ENCODE assay signal across 8 mouse cellular contexts in the genomic region with DNA sequence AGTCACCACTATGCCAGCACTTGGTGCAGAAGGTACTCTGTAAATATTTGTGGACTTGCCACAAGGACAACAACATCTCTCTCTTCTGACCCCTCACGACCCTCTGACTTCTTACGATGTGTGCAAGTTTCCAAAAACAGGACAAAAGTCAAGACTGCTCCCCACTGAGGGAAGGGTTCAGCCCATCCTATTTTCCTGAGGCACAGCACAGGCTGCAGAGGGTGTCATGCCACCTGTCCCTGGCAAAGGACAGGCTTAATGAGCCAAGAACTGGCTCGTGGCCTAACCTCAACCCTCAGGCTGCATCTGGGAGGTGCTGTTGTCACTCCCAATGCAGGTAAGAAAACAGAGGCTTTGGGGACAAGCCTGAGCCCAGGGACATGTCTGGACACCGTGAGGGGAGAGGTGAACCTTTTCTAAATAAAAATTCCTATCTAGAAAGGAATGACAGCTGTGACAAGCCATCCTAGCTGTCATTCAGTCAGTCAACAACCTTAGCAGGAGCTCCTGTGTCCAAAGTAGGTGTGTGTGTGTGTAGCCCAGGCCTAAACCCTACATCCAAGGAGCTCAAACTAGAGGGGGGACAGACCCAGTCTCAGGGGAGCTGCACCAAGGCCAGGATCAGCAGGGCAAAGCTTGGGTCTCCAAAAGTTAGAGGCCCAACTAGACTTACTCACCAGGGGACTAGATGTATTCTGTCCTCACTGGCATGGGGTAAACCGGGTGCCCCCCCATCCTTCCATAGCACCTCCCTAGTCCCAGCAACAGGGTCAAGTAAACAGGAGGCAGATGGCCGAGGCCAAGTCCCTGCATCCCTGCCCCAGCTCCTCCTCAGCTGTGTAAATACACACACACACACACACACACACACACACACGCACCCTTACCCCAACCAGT. TPM values are rescaled to one million over a fixed set of nuclear protein-coding genes. Genes with fewer than 3 reads are reported as not detected.
DNase-seq lines count a peak whose midpoint lies in the region; ATAC-seq and TF ChIP-seq lines count a peak whose summit lies in the region.

No protein-coding gene starts in this region.

- DNase-seq in heart, adult 8-10 months (ENCODE audit: low spot score) = no peak
- DNase-seq in G1E (ENCODE audit: low spot score) = no peak
- peak; percentile 88 for DNase-seq in cerebellum, adult 9-11 months
- DNase-seq in gastrocnemius, adult 8-10 months (ENCODE audit: low spot score in 2 of 2) = no peak
- no peak for DNase-seq in embryo, embryonic 10.5 days (ENCODE audit: low spot score)
- no peak for DNase-seq in testis, postnatal 14 days (ENCODE audit: low spot score)

- no peak overlapping the region for H3K27ac ChIP-seq in heart, embryonic 11.5 days (ENCODE audit: low read depth, low read length)
- H3K27ac ChIP-seq in liver, embryonic 12.5 days = peak overlapping the region; percentile 95

- TF ChIP-seq CTCF in G1E (IDR thresholded peaks at IDR 0.05; ENCODE audit: low read depth, low read length) = no peak

- H3K4me2 ChIP-seq in heart, embryonic 11.5 days = peak overlapping the region; percentile 80
- peak overlapping the region; percentile 95 for H3K4me2 ChIP-seq in liver, embryonic 12.5 days

- H3K4me1 ChIP-seq in heart, embryonic 11.5 days (ENCODE audit: control insufficient read depth, insufficient read depth, low read length) = peaks cover 39% of the 10 kb centered on the region
- peaks cover 87% of the 10 kb centered on the region for H3K4me1 ChIP-seq in G1E (ENCODE audit: insufficient read depth, low read depth, low read length)
- H3K4me1 ChIP-seq in liver, embryonic 12.5 days = peaks cover 89% of the 10 kb centered on the region

- no peaks in the 10 kb centered on the region for H3K9me3 ChIP-seq in heart, embryonic 11.5 days (replicated peaks; ENCODE audit: control insufficient read depth, low read length)
- H3K9me3 ChIP-seq in G1E (replicated peaks) = no peaks in the 10 kb centered on the region
- no peaks in the 10 kb centered on the region for H3K9me3 ChIP-seq in liver, embryonic 12.5 days (replicated peaks)

- ATAC-seq in heart, embryonic 11.5 days (replicated peaks; ENCODE audit: insufficient number of reproducible peaks, low FRiP score, low TSS enrichment) = no peak
- no peak for ATAC-seq in G1E (ENCODE audit: extremely low read depth, insufficient number of reproducible peaks, low FRiP score, poor library complexity, severe bottlenecking)
- ATAC-seq in liver, embryonic 12.5 days = no peak

- 67% methylated on average over 7 of the region's 7 CpGs for whole genome bisulfite sequencing in heart, embryonic 11.5 days (ENCODE audit: insufficient replicate concordance)
- WGBS in liver, embryonic 12.5 days (ENCODE audit: insufficient replicate concordance) = 60% methylated on average over 7 of the region's 7 CpGs

- no peaks in the 10 kb centered on the region for H3K36me3 ChIP-seq in heart, embryonic 11.5 days (ENCODE audit: control insufficient read depth, insufficient read depth, low read length)
- H3K36me3 ChIP-seq in G1E (replicated peaks) = peaks cover 59% of the 10 kb centered on the region
- peaks cover 45% of the 10 kb centered on the region for H3K36me3 ChIP-seq in liver, embryonic 12.5 days

- H3K9ac ChIP-seq in heart, embryonic 11.5 days (ENCODE audit: low read depth, low read length) = peak overlapping the region; percentile 34; the same call in 1 of the 2 replicates
- H3K9ac ChIP-seq in liver, embryonic 12.5 days = peak overlapping the region; percentile 97

- peak overlapping the region; percentile 31 for H3K4me3 ChIP-seq in heart, embryonic 11.5 days (ENCODE audit: low read depth, low read length)
- H3K4me3 ChIP-seq in G1E (ENCODE audit: low read depth, low read length) = peak overlapping the region; percentile 89; the same call in 1 of the 2 replicates
- H3K4me3 ChIP-seq in liver, embryonic 12.5 days = peak overlapping the region; percentile 94

- no peaks in the 10 kb centered on the region for H3K27me3 ChIP-seq in heart, embryonic 11.5 days (ENCODE audit: control insufficient read depth, insufficient read depth, low read length)
- H3K27me3 ChIP-seq in G1E (ENCODE audit: insufficient read depth, low read length) = no peaks in the 10 kb centered on the region
- no peaks in the 10 kb centered on the region for H3K27me3 ChIP-seq in liver, embryonic 12.5 days (replicated peaks)

RNA-seq across cellular contexts. Expression of gene Cyb5r3, which starts 3.3 kb away (rescaled TPM):
- polyA plus RNA-seq in heart, embryonic 11.5 days (2014; fragmentation: Nextera tagmentation; extraction: Ambion mirVana) = 154 and 162 TPM in 2 replicates
- total RNA-seq in heart, adult 8-10 months (2022) = 100 to 1,000 TPM in 2 of 4 experiments, 10 to 100 TPM in 2; 81.4 to 113 (median 96.2) TPM
- total RNA-seq in G1E (2014; fragmentation: Nextera tagmentation) (98.1 and 132 TPM in 2 replicates), G1E (2017) (46.5 and 58.5 TPM in 2 replicates)
- polyA plus RNA-seq in G1E (2012) = 109 and 167 TPM in 2 replicates
- polyA plus RNA-seq in liver, embryonic 12.5 days (2016; fragmentation: Nextera tagmentation; extraction: Ambion mirVana) = 151 and 172 TPM in 2 replicates
- total RNA-seq in gastrocnemius, adult 8-10 months (2022) = 10 to 100 TPM; 40.7 to 56.5 (median 45.0) TPM

RNA-seq across cellular contexts. Expression of gene Poldip3, which starts 19.9 kb away (rescaled TPM):
- 88.5 and 89.4 TPM in 2 replicates for polyA plus RNA-seq in heart, embryonic 11.5 days (2014; fragmentation: Nextera tagmentation; extraction: Ambion mirVana)
- total RNA-seq in heart, adult 8-10 months (2022) = 10 to 100 TPM; 23.5 to 27.1 (median 26.2) TPM
- total RNA-seq in G1E (2014; fragmentation: Nextera tagmentation) (99.3 and 108 TPM in 2 replicates), G1E (2017) (109 and 120 TPM in 2 replicates)
- polyA plus RNA-seq in G1E (2012) = 237 and 272 TPM in 2 replicates
- 83.0 and 86.7 TPM in 2 replicates for polyA plus RNA-seq in liver, embryonic 12.5 days (2016; fragmentation: Nextera tagmentation; extraction: Ambion mirVana)
- 10 to 100 TPM; 12.3 to 18.1 (median 16.9) TPM for total RNA-seq in gastrocnemius, adult 8-10 months (2022)

RNA-seq across cellular contexts. Expression of gene Rrp7a, which starts 46.5 kb away (rescaled TPM):
- 34.9 and 42.7 TPM in 2 replicates for polyA plus RNA-seq in heart, embryonic 11.5 days (2014; fragmentation: Nextera tagmentation; extraction: Ambion mirVana)
- 10 to 100 TPM; 38.9 to 42.7 (median 40.5) TPM for total RNA-seq in heart, adult 8-10 months (2022)
- total RNA-seq in G1E (2014; fragmentation: Nextera tagmentation) (34.0 and 53.7 TPM in 2 replicates), G1E (2017) (73.2 and 89.2 TPM in 2 replicates)
- polyA plus RNA-seq in G1E (2012) = 56.2 and 126 TPM in 2 replicates
- 36.5 and 42.3 TPM in 2 replicates for polyA plus RNA-seq in liver, embryonic 12.5 days (2016; fragmentation: Nextera tagmentation; extraction: Ambion mirVana)
- total RNA-seq in gastrocnemius, adult 8-10 months (2022) = 10 to 100 TPM; 32.9 to 48.0 (median 41.8) TPM

Comparison
In these comparisons a context has a peak if more than half of its experiments do, and no peak if none do; other contexts are left out.
1. H3K4me3 ChIP-seq: peak in every context shown above with its lines; median percentile 94 in liver, embryonic 12.5 days; 89 in G1E; 31 in heart, embryonic 11.5 days.